Mouse (Mus musculus): ENCODE data around the gene Map3k1.

Map3k1 gene

DNA sequence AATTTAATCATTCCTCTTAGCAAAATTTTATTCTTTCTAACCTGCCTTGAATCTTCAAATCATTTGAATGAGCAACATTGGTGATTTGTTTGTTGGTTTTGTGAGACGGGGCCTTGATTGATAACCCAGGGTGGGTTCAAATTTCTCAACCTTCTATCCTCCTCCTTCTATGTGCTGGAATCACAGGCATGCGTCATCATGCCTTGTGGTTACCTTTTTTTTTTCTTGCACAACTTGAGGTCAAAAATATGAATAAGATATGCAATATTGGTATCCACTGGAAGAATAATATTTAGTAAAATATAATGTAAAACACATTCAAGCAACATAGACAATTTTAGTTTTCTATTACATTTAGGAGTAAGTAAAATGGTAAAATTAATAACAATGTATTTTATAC lies 3.9 kb upstream of the Map3k1 start:
- DNase-seq (ENCODE audit: low spot score), result no peak

DNA sequence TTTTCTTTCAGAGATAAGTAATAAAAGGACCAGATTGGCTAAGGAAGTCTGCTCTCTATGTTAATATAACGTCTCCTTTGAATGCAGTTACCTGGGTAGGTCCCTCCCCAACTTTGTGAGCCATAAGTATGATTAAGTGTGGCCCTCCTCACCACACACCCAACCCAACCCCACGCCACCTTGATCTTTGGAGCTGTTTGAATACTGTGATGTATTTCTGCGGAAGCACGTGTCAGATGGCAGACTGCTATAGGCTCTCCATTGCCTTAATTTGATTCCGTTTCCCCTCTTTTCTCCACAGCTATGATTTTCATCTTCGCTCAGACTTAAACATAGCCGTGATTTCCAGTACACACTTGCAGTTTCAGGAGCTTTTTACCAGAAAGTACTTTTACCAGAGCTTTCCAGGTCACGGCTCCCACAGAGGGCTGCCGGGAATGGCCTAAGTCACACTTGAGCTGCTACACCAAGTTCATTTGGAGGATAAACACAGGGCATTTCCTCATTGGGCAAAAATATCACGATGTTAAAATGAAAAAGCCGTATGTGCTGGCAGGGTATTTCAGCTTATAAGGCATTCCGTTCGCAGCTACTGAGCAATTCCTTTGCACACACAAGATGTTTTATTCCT lies 2.3 kb upstream of the Map3k1 start:
- no peak for DNase-seq (ENCODE audit: low spot score)

- DNase-seq (ENCODE audit: low spot score), result peak; percentile 63
Observed at GRCm38 (mm10) chr13:111809466-111810228, 854 bp upstream of the Map3k1 start.

GRCm38 (mm10) chr13:111808387-111808636 lies 481 bp downstream of the Map3k1 start:
- DNase-seq (ENCODE audit: low spot score), result no peak

GRCm38 (mm10) chr13:111807596-111808386 lies 1.0 kb downstream of the Map3k1 start:
- DNase-seq (ENCODE audit: low spot score), result peak; percentile 43

DNA sequence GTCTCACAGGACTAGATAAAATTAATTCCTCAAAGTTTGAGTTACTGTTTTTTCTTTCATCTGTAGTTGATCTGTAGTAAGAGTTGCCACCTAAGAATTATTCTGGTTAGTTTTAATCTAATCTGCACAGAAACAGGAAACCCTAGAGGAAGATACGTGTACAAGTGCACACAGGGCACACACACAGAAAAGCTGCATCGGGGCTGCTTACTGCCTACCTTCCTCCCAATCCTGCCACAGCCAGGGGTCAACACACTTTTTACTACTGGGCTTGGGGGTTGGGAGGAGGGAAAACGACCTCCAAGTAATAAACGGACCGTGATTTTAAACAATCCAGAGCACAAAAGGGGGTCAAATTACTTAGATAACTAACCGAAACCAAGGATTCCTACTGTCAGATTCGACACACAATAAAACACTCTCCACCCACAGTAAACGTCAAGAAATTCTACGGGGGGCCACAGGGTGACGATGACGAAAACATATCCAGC lies 1.6 kb downstream of the Map3k1 start:
- DNase-seq (ENCODE audit: low spot score), result no peak

- DNase-seq (ENCODE audit: low spot score), result no peak
Observed at GRCm38 (mm10) chr13:111805738-111806722, 2.8 kb downstream of the Map3k1 start.

- DNase-seq (ENCODE audit: low spot score), result no peak
Observed at GRCm38 (mm10) chr13:111804951-111805673, 3.7 kb downstream of the Map3k1 start.

DNA sequence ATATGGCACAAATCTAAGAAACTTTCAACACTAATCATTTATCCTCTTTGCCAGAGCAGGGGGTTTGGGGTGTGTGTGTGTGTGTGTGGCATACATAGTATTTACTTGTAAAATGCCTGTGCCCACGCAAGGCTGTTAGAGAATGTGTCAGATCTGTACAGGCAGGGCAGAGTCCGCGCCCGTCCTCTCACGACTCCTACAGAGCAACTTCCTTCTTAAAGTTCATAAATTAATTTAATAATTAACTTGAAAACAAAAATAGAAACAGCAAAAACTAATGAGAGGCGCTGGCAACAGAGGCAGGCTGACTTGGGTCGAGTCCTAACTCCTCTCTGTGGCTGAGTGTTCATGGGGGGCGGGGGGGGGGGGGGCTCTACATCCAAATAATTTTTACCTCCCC lies 4.6 kb downstream of the Map3k1 start:
- DNase-seq (ENCODE audit: low spot score), result no peak

- DNase-seq (ENCODE audit: low spot score), result no peak
Observed at GRCm38 (mm10) chr13:111803506-111803905, 5.3 kb downstream of the Map3k1 start.

GRCm38 (mm10) chr13:111802900-111803299 lies 5.9 kb downstream of the Map3k1 start:
- DNase-seq (ENCODE audit: low spot score), result no peak

DNA sequence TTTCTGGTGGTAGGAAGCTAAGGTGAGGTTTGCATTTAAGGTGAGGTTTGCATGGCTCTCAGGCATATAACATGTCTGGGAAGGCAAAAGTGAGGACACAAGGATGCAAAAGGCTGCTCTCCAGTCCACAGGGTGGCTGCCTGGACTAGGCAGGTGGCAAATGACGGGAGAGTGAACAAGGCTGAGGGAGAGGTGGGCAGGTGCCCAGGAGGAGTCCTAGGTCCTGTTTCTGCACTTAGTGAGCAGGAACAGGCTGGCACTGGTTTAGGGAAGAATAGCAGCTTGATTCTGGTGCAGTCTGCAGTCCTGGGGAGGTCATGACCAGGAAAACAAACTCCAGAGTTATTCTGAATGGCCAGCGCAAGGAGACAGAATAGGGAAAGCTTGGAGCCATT lies 6.5 kb downstream of the Map3k1 start:
- DNase-seq (ENCODE audit: low spot score), result no peak

- no peak for DNase-seq (ENCODE audit: low spot score)
Observed at GRCm38 (mm10) chr13:111801662-111802270, 7.0 kb downstream of the Map3k1 start.

GRCm38 (mm10) chr13:111800866-111801265 lies 7.9 kb downstream of the Map3k1 start:
- DNase-seq (ENCODE audit: low spot score), result no peak

DNA sequence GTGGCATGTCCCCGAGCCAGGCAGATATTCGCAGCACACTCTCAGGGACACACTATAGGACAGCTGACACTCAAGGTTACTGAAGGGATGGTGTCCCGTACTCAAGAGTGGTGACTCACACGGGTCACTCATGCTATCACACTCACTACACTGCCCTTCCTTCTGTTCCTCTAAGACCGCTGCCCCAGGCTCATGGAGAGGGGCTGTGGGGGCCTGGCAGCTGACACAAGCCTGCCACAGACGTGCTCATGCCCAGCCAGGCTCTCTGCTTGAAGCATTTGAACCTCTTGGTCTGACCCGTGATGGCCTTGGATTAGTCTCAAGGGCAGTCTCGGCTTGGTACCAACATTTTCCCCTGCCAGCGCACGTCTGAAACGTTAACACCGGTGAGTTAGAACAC lies 10.7 kb downstream of the Map3k1 start:
- peak; percentile 43 for DNase-seq (ENCODE audit: low spot score)

DNA sequence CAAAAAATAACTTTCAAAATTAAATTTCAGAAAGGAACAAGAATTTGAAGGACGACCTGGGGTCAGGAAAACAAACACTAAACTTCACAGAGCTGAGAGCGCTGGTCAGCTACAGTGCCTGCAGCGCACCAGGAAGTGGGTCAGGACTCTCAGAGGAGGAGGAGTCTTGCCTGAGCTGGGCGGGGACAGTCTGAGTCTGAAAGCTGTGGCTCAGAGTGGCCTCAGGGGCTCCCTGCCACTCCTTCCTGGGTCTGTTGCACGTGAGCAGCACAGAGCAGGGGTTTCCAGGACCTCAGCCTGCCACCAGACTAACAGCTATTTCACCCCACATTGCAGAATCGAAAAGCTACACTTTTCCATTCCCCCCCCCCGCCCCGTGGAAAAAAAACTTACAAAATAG lies 11.8 kb downstream of the Map3k1 start:
- DNase-seq (ENCODE audit: low spot score), result peak; percentile 69

DNA sequence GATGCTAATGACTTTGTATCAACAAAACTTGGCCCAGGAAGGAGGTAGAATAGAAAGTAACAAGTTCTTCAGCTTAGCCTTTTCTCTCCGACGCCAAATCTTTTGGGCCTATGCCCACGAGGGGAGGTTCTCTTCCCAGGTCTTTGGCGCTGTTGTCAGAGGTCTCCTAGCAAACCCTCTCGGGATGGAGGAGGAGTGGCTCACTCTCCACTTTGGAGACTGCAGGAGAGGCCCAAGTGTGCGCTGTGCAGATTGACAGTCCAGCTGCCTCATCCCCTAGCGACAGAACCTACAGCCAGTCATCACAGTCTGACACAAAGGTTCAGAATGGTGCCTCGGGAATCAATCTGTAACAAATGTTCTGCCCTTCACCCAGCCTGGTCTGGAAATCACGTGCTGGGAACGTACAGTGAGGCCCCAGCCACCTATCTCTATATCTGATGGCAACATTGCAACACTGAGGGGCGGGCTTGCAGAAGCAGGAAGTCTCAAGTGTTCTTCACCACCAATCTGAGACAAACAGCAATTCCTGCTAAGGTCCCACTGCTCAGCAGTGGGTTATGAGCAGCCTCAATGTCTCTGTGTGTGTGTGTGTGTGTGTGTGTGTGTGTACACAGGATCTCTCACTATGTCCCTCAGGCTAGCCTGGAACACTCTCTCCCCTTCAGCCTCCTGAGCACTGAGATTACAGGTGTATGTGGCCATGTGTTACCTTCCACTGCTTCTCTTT lies 12.4 kb downstream of the Map3k1 start:
- DNase-seq (ENCODE audit: low spot score), result peak; percentile 42

GRCm38 (mm10) chr13:111792975-111793287 lies 15.9 kb downstream of the Map3k1 start:
- no peak for DNase-seq (ENCODE audit: low spot score)

- no peak for DNase-seq (ENCODE audit: low spot score)
Observed at GRCm38 (mm10) chr13:111792130-111792974, 16.4 kb downstream of the Map3k1 start.
